Mouse (Mus musculus) liver, adult 2 months (tissue): ENCODE measurements around the gene Zdhhc1. TPM values are rescaled to one million over a fixed set of nuclear protein-coding genes. Genes with fewer than 3 reads are reported as not detected.

Experiments
- DNase-seq: peaks from one replicate; pipeline ENCODE4 v3.0.0-alpha.2; 2011; ENCODE audit warnings: low read depth, low spot score; ENCODE audit errors: extremely low read depth
- H3K27ac ChIP-seq: fragments of 200-500 bp; replicated peaks from 2 replicates; pipeline ENCODE4 v1.5.1; 2012; ENCODE audit warnings: low read depth, mild to moderate bottlenecking, control low read depth, inconsistent platforms, low read length; ENCODE audit not compliant: insufficient read depth
- H3K27me3 ChIP-seq: fragments of 200-500 bp; 2 replicates; pipeline ENCODE4 v1.6.1; 2012; ENCODE audit warnings: mild to moderate bottlenecking, moderate library complexity, low read length, inconsistent platforms; ENCODE audit not compliant: control insufficient read depth, insufficient read depth
- H3K36me3 ChIP-seq: fragments of 200-500 bp; 2 replicates; pipeline ENCODE4 v1.6.1; 2012; ENCODE audit warnings: low read length, inconsistent platforms; ENCODE audit not compliant: control insufficient read depth, insufficient read depth
- H3K4me1 ChIP-seq: fragments of 200-500 bp; 2 replicates; pipeline ENCODE4 v1.6.1; 2011; ENCODE audit warnings: low read length; ENCODE audit not compliant: control insufficient read depth, insufficient read depth
- H3K4me3 ChIP-seq: fragments of 200-500 bp; 2 replicates; pipeline ENCODE4 v1.5.1; 2011; ENCODE audit warnings: low read depth, mild to moderate bottlenecking, control low read depth, low read length, moderate library complexity; ENCODE audit not compliant: insufficient read depth
- H3K79me2 ChIP-seq: fragments of 200-500 bp; 2 replicates; pipeline ENCODE4 v1.6.1; 2012; ENCODE audit warnings: inconsistent platforms, mild to moderate bottlenecking, low read length, moderate library complexity; ENCODE audit not compliant: control insufficient read depth, insufficient read depth
- H3K9ac ChIP-seq: fragments of 200-500 bp; 2 replicates; pipeline ENCODE4 v1.6.1; 2012; ENCODE audit warnings: low read depth, mild to moderate bottlenecking, control low read depth, inconsistent platforms, low read length
- CTCF ChIP-seq: fragments of 200-500 bp; IDR thresholded peaks from 2 replicates; pipeline ENCODE4 v1.5.1; 2011; ENCODE audit warnings: low read depth, low read length, control low read depth
- POLR2A ChIP-seq: fragments of 200-500 bp; IDR thresholded peaks from 2 replicates; pipeline ENCODE4 v1.6.1; 2011; ENCODE audit warnings: low read length, control low read depth; ENCODE audit not compliant: insufficient read depth; ENCODE audit errors: extremely low read depth
- WGBS: fragments of 180-500 bp; shearing (Covaris S2); methylation state at CpG from one replicate; pipeline ENCODE4 v1.1.7; 2018; 5-methylcytosine and 5-hydroxymethylcytosine counted together
- polyA plus RNA-seq: library from polyadenylated mRNA; depleted of rRNA; stranded (reverse); fragments of >200 nt; gene quantifications from 2 replicates; pipeline ENCODE4 v1.2.3, GENCODE M21; 2012
- total RNA-seq: library from RNA; depleted of rRNA; stranded (reverse); fragments of >200 nt; gene quantifications from 2 replicates; pipeline ENCODE4 v1.2.3, GENCODE M21; 2014

Zdhhc1 gene
- total and polyA plus RNA-seq, 2 experiments, result 1.9 to 4.5 TPM

DNA sequence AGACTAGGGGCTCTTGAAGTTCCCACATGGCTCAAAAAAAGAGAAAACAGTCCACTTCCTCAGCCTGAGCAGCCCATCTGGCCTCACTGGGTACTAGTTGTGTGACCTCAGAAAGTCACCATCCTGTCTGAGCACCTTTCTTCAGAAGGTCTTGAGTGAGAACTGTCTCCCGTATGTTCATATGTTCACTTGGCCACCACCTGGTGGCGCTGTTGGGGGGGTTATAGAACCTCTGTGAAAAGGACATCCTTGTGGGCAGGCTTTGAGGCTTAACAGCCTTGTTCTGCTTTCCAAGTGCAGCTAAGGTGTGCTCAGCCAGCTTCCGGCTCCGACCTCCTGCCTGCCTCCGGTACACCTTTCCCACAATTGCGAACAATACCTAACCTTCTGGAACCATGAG lies 15.2 kb downstream of the Zdhhc1 start:
- Histone ChIP-seq H3K9ac (no peak overlapping the region), H3K27ac (no peak overlapping the region), H3K36me3 (no peaks in the 10 kb centered on the region), H3K4me1 (no peaks in the 10 kb centered on the region), H3K4me3 (no peak overlapping the region), H3K27me3 (no peaks in the 10 kb centered on the region), H3K79me2 (no peaks in the 10 kb centered on the region)
- no peak for DNase-seq
- 80% methylated on average over 6 of the region's 6 CpGs for WGBS
- TF ChIP-seq POLR2A (no peak), CTCF (peak; percentile 55; the same call in 1 of the 2 replicates)

DNA sequence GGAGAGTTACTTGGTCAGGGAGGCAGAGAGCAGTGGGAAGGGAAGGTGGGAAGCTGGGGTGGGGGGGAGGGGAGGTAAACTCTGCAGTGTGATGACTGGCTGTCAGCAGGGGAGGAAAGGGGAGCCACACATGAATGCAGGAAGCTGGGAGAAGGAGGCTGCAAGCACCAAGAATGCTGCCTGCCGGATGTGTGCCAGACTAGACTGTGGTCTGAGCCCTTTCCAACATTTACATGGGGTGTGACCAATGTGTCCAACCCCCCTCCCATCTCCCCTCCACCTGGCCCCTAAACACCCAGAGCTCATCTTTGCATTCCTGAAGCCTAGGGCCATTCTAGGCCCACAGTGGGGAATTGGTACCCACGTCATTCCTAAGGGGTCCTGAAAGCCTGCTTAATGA lies 15.7 kb downstream of the Zdhhc1 start:
- Histone ChIP-seq H3K4me3 (no peak overlapping the region), H3K79me2 (no peaks in the 10 kb centered on the region), H3K36me3 (no peaks in the 10 kb centered on the region), H3K4me1 (no peaks in the 10 kb centered on the region), H3K27ac (no peak overlapping the region), H3K9ac (no peak overlapping the region), H3K27me3 (no peaks in the 10 kb centered on the region)
- DNase-seq, result no peak
- 49% methylated on average over 2 of the region's 2 CpGs for WGBS
- TF ChIP-seq CTCF, result no peak
- TF ChIP-seq POLR2A, result no peak

DNA sequence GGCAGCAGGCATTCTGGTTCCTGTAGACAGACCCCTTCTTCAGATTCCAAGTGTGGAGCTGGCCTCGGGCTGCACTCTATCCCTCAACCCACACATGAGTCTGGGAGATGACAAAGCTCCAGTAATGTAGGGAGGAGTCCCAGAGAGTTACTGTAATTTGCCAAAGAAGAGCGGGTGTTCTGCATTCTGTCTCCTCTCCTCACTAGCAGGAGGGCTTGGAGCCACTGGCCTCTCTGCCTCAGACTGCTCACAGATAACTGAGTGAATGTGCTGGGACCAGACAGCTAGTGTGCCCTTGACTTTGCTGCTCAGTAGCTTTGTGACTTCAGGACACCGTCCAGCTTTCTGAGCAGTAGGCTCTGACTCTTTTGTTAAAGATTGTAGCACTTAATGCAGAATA lies 18.9 kb downstream of the Zdhhc1 start:
- 86% methylated on average over 3 of the region's 3 CpGs for WGBS

DNA sequence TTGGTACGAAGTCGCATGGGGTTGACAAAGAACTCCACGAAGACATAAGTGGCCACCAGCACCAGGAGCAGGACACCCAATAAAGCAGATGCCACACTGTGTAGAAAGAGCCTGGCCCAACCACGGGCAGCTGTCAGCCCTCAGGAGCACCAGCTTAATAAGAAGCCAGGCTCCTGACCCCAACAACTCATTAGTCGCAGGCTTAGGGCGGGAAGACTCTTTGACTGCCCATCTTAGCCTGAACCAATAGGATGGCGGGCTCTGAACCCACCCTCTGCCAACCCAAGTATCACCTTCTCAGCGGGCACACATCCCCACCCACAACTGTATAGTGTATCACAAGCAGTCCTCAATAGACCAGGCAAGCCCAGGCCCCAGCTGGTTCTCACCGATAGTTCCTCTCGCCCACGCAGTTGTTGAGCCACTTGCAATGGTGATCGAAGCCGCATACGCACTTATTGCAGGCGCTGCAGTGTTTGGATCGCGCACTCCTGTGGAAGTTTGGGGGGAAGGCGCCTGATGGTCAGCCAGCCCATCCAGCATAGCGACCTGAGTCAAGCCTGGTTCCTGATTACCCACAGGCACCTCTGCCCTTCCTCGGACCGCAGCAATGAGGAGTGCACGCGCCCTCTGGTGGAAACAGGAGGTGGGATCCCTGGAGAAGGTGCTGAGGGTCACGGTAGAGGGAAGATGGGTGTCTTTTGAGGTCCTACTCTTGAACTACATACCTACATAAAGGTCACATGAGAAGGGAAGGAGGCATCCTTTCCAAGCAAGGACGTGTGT lies 19.9 kb downstream of the Zdhhc1 start:
- TF ChIP-seq POLR2A (no peak), CTCF (peak; percentile 90)
- Histone ChIP-seq H3K27me3 (no peaks in the 10 kb centered on the region), H3K79me2 (no peaks in the 10 kb centered on the region), H3K4me1 (peaks cover 6% of the 10 kb centered on the region; the same call in 1 of the 2 replicates), H3K36me3 (no peaks in the 10 kb centered on the region), H3K27ac (no peak overlapping the region), H3K4me3 (no peak overlapping the region), H3K9ac (no peak overlapping the region)
- WGBS, result 47% methylated on average over 25 of the region's 25 CpGs
- DNase-seq, result peak; percentile 19

More for the DNA sequence above, 18.9 kb downstream of the Zdhhc1 start:
- TF ChIP-seq CTCF (no peak), POLR2A (no peak)
- Histone ChIP-seq H3K27ac (no peak overlapping the region), H3K4me1 (peaks cover 6% of the 10 kb centered on the region; the same call in 1 of the 2 replicates), H3K4me3 (no peak overlapping the region), H3K27me3 (no peaks in the 10 kb centered on the region), H3K79me2 (no peaks in the 10 kb centered on the region), H3K36me3 (no peaks in the 10 kb centered on the region), H3K9ac (no peak overlapping the region)
- no peak for DNase-seq

DNA sequence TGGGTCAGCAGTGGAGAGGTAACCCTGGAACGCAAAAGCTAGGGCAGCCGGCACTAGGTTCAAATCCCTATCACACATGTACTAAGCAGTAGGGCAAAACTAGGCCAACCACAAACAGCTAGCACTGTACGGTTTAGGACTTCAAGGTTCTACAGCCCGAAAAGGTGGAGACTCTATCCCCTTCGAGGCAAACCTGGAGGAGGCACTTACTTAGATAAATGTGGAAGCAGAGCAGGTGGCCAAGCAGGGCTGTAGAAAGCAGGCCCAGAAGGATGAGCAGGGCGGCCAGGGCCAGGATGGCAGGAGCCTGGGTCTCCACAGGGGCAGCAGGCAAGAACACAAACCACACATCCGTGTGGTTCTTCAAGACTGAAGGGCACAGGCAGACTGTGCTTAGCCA lies 20.5 kb downstream of the Zdhhc1 start:
- Histone ChIP-seq H3K79me2 (no peaks in the 10 kb centered on the region), H3K4me3 (no peak overlapping the region), H3K27ac (no peak overlapping the region), H3K4me1 (peaks cover 9% of the 10 kb centered on the region; the same call in 1 of the 2 replicates), H3K9ac (no peak overlapping the region), H3K27me3 (no peaks in the 10 kb centered on the region), H3K36me3 (no peaks in the 10 kb centered on the region)
- 93% methylated on average over 7 of the region's 7 CpGs for WGBS
- no peak for DNase-seq
- TF ChIP-seq POLR2A, result no peak
- TF ChIP-seq CTCF, result no peak

DNA sequence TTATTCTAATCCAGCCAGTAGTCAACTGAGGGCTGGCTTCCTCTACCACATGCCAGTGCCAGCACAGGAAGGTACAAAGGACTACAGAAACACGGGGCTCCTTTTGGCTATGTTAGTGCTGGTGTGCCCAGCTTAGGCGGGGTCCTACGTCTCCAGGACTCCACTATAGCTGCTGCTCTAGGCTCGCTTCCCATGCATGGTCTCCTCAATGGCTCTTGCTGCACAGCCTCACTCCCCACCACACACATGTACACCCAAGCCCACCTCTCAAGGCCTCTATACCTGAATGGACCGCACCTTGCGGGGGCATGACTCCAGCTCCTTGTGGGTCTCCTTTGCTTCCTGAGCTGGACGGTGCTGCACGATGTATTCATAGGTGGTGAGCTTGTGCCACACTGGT lies 21.0 kb downstream of the Zdhhc1 start:
- Histone ChIP-seq H3K79me2 (no peaks in the 10 kb centered on the region), H3K27ac (no peak overlapping the region), H3K27me3 (no peaks in the 10 kb centered on the region), H3K4me1 (peaks cover 9% of the 10 kb centered on the region; the same call in 1 of the 2 replicates), H3K36me3 (no peaks in the 10 kb centered on the region), H3K9ac (no peak overlapping the region), H3K4me3 (no peak overlapping the region)
- TF ChIP-seq POLR2A, result no peak
- TF ChIP-seq CTCF, result no peak
- DNase-seq, result no peak
- WGBS, result 91% methylated on average over 8 of the region's 8 CpGs
